Mouse (Mus musculus): ENCODE measurements around the gene Tmem177. TPM values are rescaled to one million over a fixed set of nuclear protein-coding genes. Genes with fewer than 3 reads are reported as not detected.

The Tmem177 gene
- polyA plus RNA-seq, 1 experiment from 2014 or later: 5.6 TPM

DNA sequence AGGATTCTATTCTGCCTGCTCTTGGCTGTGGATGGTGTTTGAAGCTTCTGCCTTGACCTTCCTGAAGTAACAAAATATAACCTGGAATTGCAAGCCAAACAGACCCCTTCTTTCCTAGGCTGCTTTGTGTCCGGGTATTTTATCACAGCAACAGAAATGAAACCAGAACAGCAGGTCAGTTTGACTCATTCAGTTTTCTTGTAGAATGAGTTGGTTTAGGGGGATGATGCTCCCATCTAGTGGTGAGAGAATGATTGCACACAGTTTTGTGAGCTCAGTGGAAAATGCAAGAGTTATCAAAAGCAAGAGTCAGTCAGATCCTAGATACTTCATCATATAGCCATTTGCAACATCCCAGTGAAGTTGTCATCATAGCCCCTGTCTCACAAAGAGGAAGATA is 16.7 kb upstream of the Tmem177 start:
- ATAC-seq (ENCODE audit: insufficient read depth, low FRiP score): no peak
- no peak overlapping the region for H3K4me2 ChIP-seq (ENCODE audit: low read depth, low read length)
- no peaks in the 10 kb centered on the region for H3K4me1 ChIP-seq (ENCODE audit: control insufficient read depth, insufficient read depth, low read length)
- no peak overlapping the region for H3K27ac ChIP-seq (ENCODE audit: low read length)
- 55% methylated on average over 1 of the region's 1 CpGs for WGBS
- H3K27me3 ChIP-seq (ENCODE audit: control insufficient read depth, insufficient read depth, low read length): no peaks in the 10 kb centered on the region
- H3K9ac ChIP-seq (ENCODE audit: low read length): no peak overlapping the region
- H3K9me3 ChIP-seq (replicated peaks; ENCODE audit: control insufficient read depth, low read length): no peaks in the 10 kb centered on the region
- H3K4me3 ChIP-seq (replicated peaks; ENCODE audit: low read length): no peak overlapping the region
- no peaks in the 10 kb centered on the region for H3K36me3 ChIP-seq (ENCODE audit: control insufficient read depth, insufficient read depth, low read length)

DNA sequence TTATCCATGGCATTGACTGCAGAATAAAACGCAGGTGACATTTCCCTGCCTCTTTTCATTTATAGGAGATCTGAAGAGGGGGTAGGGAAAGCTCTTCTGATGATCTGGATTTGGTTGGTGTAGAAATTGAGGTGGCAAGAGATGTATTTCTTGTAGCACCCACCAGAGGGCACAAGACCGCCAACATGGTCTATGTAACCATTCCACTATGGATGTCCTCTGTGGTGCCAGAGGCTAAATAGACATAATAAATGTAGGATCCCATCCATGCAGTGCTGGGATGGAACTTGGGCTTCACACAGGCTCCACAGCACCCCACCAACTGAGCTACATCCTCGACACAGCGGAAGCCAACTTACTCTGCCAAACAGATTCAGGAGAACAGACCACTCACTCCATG is 6.3 kb upstream of the Tmem177 start:
- no peak overlapping the region for H3K4me3 ChIP-seq (replicated peaks; ENCODE audit: low read length)
- H3K9me3 ChIP-seq (replicated peaks; ENCODE audit: control insufficient read depth, low read length): no peaks in the 10 kb centered on the region
- no peaks in the 10 kb centered on the region for H3K36me3 ChIP-seq (ENCODE audit: control insufficient read depth, insufficient read depth, low read length)
- no peaks in the 10 kb centered on the region for H3K27me3 ChIP-seq (ENCODE audit: control insufficient read depth, insufficient read depth, low read length)
- no peak overlapping the region for H3K9ac ChIP-seq (ENCODE audit: low read length)
- H3K4me1 ChIP-seq (ENCODE audit: control insufficient read depth, insufficient read depth, low read length): no peaks in the 10 kb centered on the region
- H3K27ac ChIP-seq (ENCODE audit: low read length): no peak overlapping the region
- H3K4me2 ChIP-seq (ENCODE audit: low read depth, low read length): no peak overlapping the region
- WGBS: 53% methylated on average over 4 of the region's 4 CpGs
- ATAC-seq (ENCODE audit: insufficient read depth, low FRiP score): no peak

DNA sequence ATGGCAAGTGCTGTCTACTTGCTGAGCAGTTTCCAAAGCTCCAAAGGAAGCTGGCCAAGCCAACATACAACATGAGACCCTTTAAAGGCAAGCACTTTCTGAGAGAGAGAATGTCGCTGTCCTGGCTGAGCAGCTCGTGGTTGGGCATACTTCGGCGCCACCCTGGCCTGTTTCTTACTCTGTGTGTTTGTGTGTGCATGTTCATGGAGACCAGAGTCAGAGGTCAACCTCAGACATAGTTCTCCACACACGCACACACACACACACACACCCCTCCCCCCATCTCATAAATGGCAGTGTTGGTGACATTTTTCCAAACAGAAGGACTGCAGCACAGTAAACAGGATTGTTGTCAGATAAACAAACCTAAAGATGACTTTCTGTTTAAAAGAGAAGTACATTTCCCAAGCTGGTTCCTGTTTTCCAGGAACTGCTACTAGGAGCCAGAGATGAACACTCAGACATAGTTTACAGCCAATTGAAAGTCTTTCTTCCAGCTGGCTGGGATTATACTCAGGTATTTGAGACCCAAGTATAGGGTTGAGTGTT is 3.9 kb upstream of the Tmem177 start:
- no peak overlapping the region for H3K4me3 ChIP-seq (replicated peaks; ENCODE audit: low read length)
- no peak for ATAC-seq (ENCODE audit: insufficient read depth, low FRiP score)
- no peak overlapping the region for H3K9ac ChIP-seq (ENCODE audit: low read length)
- 73% methylated on average over 5 of the region's 5 CpGs for WGBS
- H3K27ac ChIP-seq (ENCODE audit: low read length): no peak overlapping the region
- H3K4me2 ChIP-seq (ENCODE audit: low read depth, low read length): no peak overlapping the region
- no peaks in the 10 kb centered on the region for H3K9me3 ChIP-seq (replicated peaks; ENCODE audit: control insufficient read depth, low read length)
- no peaks in the 10 kb centered on the region for H3K4me1 ChIP-seq (ENCODE audit: control insufficient read depth, insufficient read depth, low read length)
- no peaks in the 10 kb centered on the region for H3K27me3 ChIP-seq (ENCODE audit: control insufficient read depth, insufficient read depth, low read length)
- no peaks in the 10 kb centered on the region for H3K36me3 ChIP-seq (ENCODE audit: control insufficient read depth, insufficient read depth, low read length)

DNA sequence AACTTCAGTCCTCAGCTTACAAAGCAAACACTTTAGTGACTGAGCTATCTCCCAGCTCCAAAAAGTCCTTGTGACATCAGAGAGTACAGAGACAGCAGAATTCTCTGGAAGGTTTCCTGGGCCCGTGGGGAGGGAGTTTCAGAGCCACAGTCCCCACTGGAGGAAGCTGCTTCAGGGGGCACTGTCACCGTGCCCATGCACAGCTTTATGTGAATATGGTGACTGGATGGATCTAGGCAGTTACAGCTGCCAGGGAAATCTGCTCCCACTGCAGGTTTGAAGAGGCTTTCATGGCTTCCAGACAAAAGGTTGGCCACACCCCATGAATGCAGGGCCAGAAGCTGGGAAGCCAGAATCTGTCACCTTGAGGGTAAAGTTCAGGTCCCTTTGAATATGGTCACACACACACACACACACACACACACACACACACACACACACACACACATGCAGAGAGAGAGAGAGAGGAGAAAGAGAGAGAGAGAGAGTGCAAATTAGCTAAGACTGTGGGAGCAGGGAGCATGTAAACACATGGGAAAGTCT is 5.7 kb downstream of the Tmem177 start:
- H3K9ac ChIP-seq (ENCODE audit: low read length): no peak overlapping the region
- no peak overlapping the region for H3K4me2 ChIP-seq (ENCODE audit: low read depth, low read length)
- no peak overlapping the region for H3K27ac ChIP-seq (ENCODE audit: low read length)
- no peaks in the 10 kb centered on the region for H3K36me3 ChIP-seq (ENCODE audit: control insufficient read depth, insufficient read depth, low read length)
- no peak overlapping the region for H3K4me3 ChIP-seq (replicated peaks; ENCODE audit: low read length)
- H3K4me1 ChIP-seq (ENCODE audit: control insufficient read depth, insufficient read depth, low read length): no peaks in the 10 kb centered on the region
- H3K9me3 ChIP-seq (replicated peaks; ENCODE audit: control insufficient read depth, low read length): no peaks in the 10 kb centered on the region
- WGBS: 60% methylated on average over 2 of the region's 2 CpGs
- ATAC-seq (ENCODE audit: insufficient read depth, low FRiP score): no peak
- H3K27me3 ChIP-seq (ENCODE audit: control insufficient read depth, insufficient read depth, low read length): no peaks in the 10 kb centered on the region

DNA sequence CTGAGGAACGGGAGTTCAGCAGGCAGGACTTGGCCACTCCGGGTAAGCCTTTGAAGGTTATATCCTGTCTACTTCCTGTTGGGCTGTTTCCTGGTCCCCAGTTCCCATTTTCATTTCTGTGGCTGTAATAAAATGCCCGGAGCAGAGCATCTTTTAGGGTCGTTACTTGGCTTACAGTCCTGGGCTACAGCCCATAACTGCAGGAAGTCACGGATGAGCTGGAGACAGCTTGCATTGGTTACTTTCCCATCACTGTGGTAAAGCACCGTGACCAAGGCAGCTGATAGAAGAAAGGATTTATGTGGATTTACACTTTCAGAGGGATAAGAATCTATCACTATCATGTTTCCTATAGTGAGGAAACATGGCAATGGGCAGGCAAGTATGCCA is 9.8 kb downstream of the Tmem177 start:
- 71% methylated on average over 6 of the region's 6 CpGs for WGBS
- H3K36me3 ChIP-seq (ENCODE audit: control insufficient read depth, insufficient read depth, low read length): no peaks in the 10 kb centered on the region
- H3K27me3 ChIP-seq (ENCODE audit: control insufficient read depth, insufficient read depth, low read length): no peaks in the 10 kb centered on the region

DNA sequence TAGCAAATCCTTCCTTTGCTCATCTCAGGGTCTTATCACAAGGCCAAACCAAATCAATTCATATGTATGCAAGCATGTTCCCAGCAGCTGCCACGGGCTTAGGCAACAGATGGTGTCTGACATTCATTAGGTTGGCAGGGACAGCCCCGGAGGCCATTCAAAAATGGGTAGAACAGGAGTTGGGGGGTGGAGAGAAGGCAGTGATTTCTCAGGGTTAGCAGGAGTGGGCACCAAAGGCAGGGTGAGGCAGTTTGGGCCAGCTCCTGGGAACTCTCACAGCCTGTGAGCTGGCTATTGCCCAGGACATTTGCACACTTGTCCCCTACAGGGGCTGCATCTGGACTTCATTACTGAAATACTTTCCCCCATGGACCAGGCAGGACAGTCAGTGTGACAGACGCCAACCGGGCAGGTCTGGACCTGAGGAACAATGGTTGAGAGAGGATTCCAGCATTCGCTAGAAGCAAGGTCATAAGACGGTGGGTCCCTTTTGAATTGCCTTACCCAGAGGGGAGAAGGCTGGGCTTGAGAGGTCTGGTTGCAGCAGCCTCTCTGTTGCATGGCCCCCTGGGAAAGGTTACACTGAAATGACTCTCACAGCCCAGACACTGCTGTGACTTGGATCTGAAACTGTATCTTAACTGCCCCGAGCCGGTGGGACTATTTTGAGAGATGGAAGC is 10.3 kb downstream of the Tmem177 start:
- Histone ChIP-seq H3K27me3 (ENCODE audit: control insufficient read depth, insufficient read depth, low read length) (no peaks in the 10 kb centered on the region), H3K4me2 (ENCODE audit: low read depth, low read length) (no peak overlapping the region), H3K9me3 (replicated peaks; ENCODE audit: control insufficient read depth, low read length) (no peaks in the 10 kb centered on the region), H3K27ac (ENCODE audit: low read length) (no peak overlapping the region), H3K4me1 (ENCODE audit: control insufficient read depth, insufficient read depth, low read length) (peaks cover 2% of the 10 kb centered on the region; the same call in 1 of the 2 replicates), H3K9ac (ENCODE audit: low read length) (no peak overlapping the region), H3K4me3 (replicated peaks; ENCODE audit: low read length) (no peak overlapping the region), H3K36me3 (ENCODE audit: control insufficient read depth, insufficient read depth, low read length) (no peaks in the 10 kb centered on the region)
- ATAC-seq (ENCODE audit: insufficient read depth, low FRiP score): no peak
- 66% methylated on average over 8 of the region's 8 CpGs for WGBS

More for the DNA sequence above, 9.8 kb downstream of the Tmem177 start:
- Histone ChIP-seq H3K4me2 (ENCODE audit: low read depth, low read length) (no peak overlapping the region), H3K27ac (ENCODE audit: low read length) (no peak overlapping the region), H3K9ac (ENCODE audit: low read length) (no peak overlapping the region), H3K4me3 (replicated peaks; ENCODE audit: low read length) (no peak overlapping the region), H3K4me1 (ENCODE audit: control insufficient read depth, insufficient read depth, low read length) (peaks cover 2% of the 10 kb centered on the region; the same call in 1 of the 2 replicates), H3K9me3 (replicated peaks; ENCODE audit: control insufficient read depth, low read length) (no peaks in the 10 kb centered on the region)
- no peak for ATAC-seq (ENCODE audit: insufficient read depth, low FRiP score)

DNA sequence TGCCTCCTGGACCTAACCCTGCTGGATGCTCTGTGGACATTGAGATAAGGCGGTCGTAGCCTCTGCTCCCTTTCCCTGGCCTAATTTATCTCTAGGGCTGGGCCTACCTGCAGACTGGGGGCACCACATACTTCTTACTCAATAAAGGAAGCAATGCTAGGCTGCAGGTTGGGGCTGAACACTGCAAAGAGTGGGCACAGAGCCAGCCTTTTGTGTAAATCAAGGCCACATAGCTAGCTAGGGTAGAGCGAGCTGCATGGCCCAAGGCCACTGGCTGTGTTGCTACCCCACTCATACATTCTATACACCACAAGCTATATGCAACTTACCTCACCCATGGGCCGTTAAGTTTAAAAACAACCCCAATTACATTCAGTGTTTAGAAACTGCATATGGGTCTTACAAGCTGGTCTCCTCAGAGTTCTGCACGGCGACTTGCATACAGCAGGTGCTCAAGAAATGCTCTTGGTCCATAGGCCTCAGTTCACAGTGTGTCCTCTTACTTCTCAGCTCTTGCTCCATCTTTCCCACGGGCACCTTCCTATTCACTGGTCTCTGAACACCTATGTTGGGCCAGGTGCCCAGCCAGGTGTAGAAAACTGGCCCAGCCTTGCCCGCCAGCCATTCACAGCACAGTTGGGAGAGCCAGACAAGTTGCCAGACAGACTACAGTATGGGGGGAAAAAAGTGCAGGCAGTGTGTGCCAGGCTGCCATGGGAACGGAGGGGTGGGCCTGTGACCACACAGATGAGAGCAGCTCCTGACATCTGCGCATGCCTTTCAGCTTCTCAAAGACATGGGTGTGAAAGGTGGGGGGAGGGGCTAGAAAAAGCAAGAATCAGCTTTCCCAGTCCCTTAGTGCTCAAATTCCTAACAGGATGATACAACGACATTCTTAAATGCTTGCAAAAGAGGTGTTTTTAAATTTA is 13.5 kb downstream of the Tmem177 start:
- ATAC-seq (ENCODE audit: insufficient read depth, low FRiP score): peak; percentile 53; the same call in 1 of the 2 replicates
- Histone ChIP-seq H3K36me3 (ENCODE audit: control insufficient read depth, insufficient read depth, low read length) (no peaks in the 10 kb centered on the region), H3K9me3 (replicated peaks; ENCODE audit: control insufficient read depth, low read length) (no peaks in the 10 kb centered on the region), H3K9ac (ENCODE audit: low read length) (no peak overlapping the region), H3K4me3 (replicated peaks; ENCODE audit: low read length) (no peak overlapping the region), H3K4me2 (ENCODE audit: low read depth, low read length) (no peak overlapping the region), H3K27ac (ENCODE audit: low read length) (no peak overlapping the region), H3K4me1 (ENCODE audit: control insufficient read depth, insufficient read depth, low read length) (peaks cover 2% of the 10 kb centered on the region; the same call in 1 of the 2 replicates), H3K27me3 (ENCODE audit: control insufficient read depth, insufficient read depth, low read length) (no peaks in the 10 kb centered on the region)
- 73% methylated on average over 11 of the region's 11 CpGs for WGBS

DNA sequence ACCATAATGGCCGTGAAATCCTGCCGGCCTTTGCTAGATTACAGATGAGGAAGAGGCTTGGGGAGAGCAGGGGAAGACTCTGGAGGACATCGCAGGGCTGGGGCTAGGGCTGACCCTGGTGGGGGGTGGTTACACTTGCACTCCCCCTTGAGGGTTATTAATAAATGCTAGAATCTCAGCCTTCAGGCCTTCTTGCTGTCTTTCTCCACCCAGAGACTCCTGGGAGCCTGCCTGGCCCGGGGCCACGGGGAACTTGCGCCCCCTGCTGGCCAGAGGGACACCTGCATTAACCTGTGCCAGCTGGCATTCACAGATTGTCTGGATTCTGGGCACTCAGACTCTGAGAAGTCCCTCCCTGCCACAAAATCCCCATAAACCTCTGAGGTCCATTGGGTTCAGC is 18.1 kb downstream of the Tmem177 start:
- H3K4me2 ChIP-seq (ENCODE audit: low read depth, low read length): no peak overlapping the region
- H3K9me3 ChIP-seq (replicated peaks; ENCODE audit: control insufficient read depth, low read length): no peaks in the 10 kb centered on the region
- H3K9ac ChIP-seq (ENCODE audit: low read length): no peak overlapping the region
- ATAC-seq (ENCODE audit: insufficient read depth, low FRiP score): no peak
- no peak overlapping the region for H3K4me3 ChIP-seq (replicated peaks; ENCODE audit: low read length)
- no peaks in the 10 kb centered on the region for H3K27me3 ChIP-seq (ENCODE audit: control insufficient read depth, insufficient read depth, low read length)
- peaks cover 2% of the 10 kb centered on the region; the same call in 1 of the 2 replicates for H3K4me1 ChIP-seq (ENCODE audit: control insufficient read depth, insufficient read depth, low read length)
- H3K27ac ChIP-seq (ENCODE audit: low read length): no peak overlapping the region
- H3K36me3 ChIP-seq (ENCODE audit: control insufficient read depth, insufficient read depth, low read length): no peaks in the 10 kb centered on the region
- 31% methylated on average over 6 of the region's 6 CpGs for WGBS

DNA sequence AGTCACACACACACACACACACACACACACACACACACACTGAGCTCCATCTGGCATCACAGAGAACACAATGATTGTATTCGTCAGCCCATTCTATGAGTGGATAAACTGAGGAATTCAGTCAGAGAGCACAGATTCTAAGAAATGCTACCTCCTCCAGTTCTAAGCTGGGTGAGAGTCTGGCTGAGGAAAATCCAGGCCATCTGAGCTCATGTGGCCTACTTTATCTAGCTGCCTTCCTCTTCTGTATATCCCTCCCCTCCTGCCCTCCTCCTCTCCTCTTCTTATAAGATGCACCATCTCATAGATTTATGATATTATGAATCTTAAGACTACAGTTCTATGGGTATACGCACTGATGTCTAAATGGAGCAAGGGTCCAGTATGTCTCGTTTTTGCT is 19.4 kb downstream of the Tmem177 start:
- H3K9me3 ChIP-seq (replicated peaks; ENCODE audit: control insufficient read depth, low read length): no peaks in the 10 kb centered on the region
- no peaks in the 10 kb centered on the region for H3K27me3 ChIP-seq (ENCODE audit: control insufficient read depth, insufficient read depth, low read length)
- no peak overlapping the region for H3K4me3 ChIP-seq (replicated peaks; ENCODE audit: low read length)
- H3K36me3 ChIP-seq (ENCODE audit: control insufficient read depth, insufficient read depth, low read length): no peaks in the 10 kb centered on the region
- ATAC-seq (ENCODE audit: insufficient read depth, low FRiP score): no peak
- H3K4me1 ChIP-seq (ENCODE audit: control insufficient read depth, insufficient read depth, low read length): no peaks in the 10 kb centered on the region
- no peak overlapping the region for H3K4me2 ChIP-seq (ENCODE audit: low read depth, low read length)
- no peak overlapping the region for H3K27ac ChIP-seq (ENCODE audit: low read length)
- 84% methylated on average over 3 of the region's 3 CpGs for WGBS
- H3K9ac ChIP-seq (ENCODE audit: low read length): no peak overlapping the region

All from stomach, embryonic 16.5 days (tissue).